Mouse (Mus musculus): ENCODE measurements around the gene Cmss1.

Cmss1 gene

GRCm38 (mm10) chr16:57470286-57470830 lies 136.3 kb downstream of the Cmss1 start:
- no peak for DNase-seq

GRCm38 (mm10) chr16:57469869-57470268 lies 136.8 kb downstream of the Cmss1 start:
- DNase-seq = peak; percentile 27

- DNase-seq = no peak
These were observed 137.4 kb downstream of the Cmss1 start for GRCm38 (mm10) chr16:57469301-57469700.

GRCm38 (mm10) chr16:57465386-57465913 lies 141.2 kb downstream of the Cmss1 start:
- no peak for DNase-seq

- DNase-seq = no peak
These were observed 150.7 kb downstream of the Cmss1 start for GRCm38 (mm10) chr16:57456003-57456402.

- no peak for DNase-seq
These were observed 151.1 kb downstream of the Cmss1 start for GRCm38 (mm10) chr16:57455573-57455972.

- no peak for DNase-seq
These were observed 152.4 kb downstream of the Cmss1 start for GRCm38 (mm10) chr16:57454106-57454763.

- DNase-seq = no peak
These were observed 153.7 kb downstream of the Cmss1 start for GRCm38 (mm10) chr16:57453009-57453408.

GRCm38 (mm10) chr16:57445096-57446094 lies 161.3 kb downstream of the Cmss1 start:
- DNase-seq = no peak

- no peak for DNase-seq
These were observed 165.8 kb downstream of the Cmss1 start for GRCm38 (mm10) chr16:57440706-57441437.

GRCm38 (mm10) chr16:57439206-57439605 lies 167.5 kb downstream of the Cmss1 start:
- no peak for DNase-seq

- DNase-seq = no peak
These were observed 168.4 kb downstream of the Cmss1 start for GRCm38 (mm10) chr16:57438288-57438685.

- DNase-seq = no peak
These were observed 169.0 kb downstream of the Cmss1 start for GRCm38 (mm10) chr16:57437523-57438287.

GRCm38 (mm10) chr16:57434640-57435039 lies 172.0 kb downstream of the Cmss1 start:
- no peak for DNase-seq

- no peak for DNase-seq
These were observed 173.0 kb downstream of the Cmss1 start for GRCm38 (mm10) chr16:57433671-57434070.

GRCm38 (mm10) chr16:57433173-57433572 lies 173.5 kb downstream of the Cmss1 start:
- no peak for DNase-seq

- no peak for DNase-seq
These were observed 175.4 kb downstream of the Cmss1 start for GRCm38 (mm10) chr16:57431294-57431693.

- DNase-seq = no peak
These were observed 177.7 kb downstream of the Cmss1 start for GRCm38 (mm10) chr16:57428977-57429376.

GRCm38 (mm10) chr16:57427516-57428285 lies 179.0 kb downstream of the Cmss1 start:
- peak; percentile 58 for DNase-seq

GRCm38 (mm10) chr16:57426680-57427079 lies 180.0 kb downstream of the Cmss1 start:
- no peak for DNase-seq

Data from kidney, postnatal 10 days (tissue).